Mouse (Mus musculus): ENCODE results near the gene Ifnl2.
A peak's percentile ranks its signal among the peaks of the same experiment; 100 is the strongest.

Ifnl2 gene

GRCm38 (mm10) chr7:28490410-28490809 is 19.8 kb downstream of the Ifnl2 start:
- peak; percentile 78 for DNase-seq

DNA sequence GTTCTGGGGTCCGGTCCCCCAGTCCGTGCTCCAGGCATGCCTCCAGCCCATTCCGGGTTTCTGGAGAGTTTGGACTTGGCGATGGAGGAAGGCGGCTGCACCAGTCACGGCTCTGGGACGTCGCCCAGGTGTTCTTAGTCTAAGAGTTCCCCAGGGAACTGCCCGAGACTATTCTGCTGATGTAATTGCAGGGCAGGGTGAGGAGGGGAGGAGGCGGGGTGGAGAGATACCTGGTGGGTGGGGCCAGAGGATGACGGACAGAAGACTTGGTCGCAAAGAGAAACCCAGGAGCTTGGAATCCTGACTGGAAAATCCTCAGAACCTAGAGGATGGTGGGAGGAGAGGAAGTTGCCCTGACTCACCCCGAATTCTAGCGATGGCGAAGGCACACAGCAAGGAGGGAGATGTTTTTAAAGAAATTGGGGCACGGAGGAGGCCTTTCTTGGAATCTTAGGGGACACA is 22.2 kb downstream of the Ifnl2 start:
- DNase-seq: peak; percentile 32

DNA sequence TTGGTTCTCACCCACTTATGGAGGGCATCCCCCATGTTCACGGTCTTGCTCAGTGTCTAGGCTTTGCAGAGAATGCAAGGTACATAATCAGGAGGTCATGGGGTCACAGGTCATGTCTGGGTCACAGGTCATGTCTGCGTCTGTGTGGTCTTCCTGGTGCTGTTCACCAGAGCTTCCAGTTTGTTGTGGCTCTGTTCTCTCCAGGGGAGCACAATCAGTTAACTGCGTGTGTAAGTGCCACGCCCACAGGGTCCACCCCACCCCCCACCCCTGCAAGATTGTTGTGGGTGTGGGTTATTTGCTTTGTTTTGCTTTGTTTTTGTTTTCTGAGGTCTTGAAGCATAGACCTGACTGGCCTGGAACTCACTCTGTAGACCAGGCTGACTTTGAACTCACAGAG is 26.1 kb downstream of the Ifnl2 start:
- DNase-seq: no peak

DNA sequence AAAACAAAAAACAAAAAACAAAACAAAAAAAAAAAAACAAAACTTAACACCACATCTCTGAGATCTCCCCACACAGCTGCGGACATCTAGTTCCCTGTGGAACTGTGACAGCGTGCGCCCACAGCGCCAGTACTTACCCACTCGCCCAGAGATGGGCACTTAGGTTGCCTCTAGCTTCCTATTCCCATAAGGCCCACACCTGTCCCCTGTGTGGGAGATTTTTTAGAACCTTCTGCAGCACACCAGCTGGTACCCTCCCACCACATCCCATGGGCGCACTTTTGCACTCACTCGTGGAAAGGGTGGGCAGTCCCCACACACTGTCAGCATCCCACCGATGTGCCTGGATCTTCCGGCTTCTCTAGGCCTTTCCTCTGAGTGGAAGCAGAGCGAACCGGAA is 27.4 kb downstream of the Ifnl2 start:
- DNase-seq: no peak

GRCm38 (mm10) chr7:28478854-28479253 is 31.4 kb downstream of the Ifnl2 start:
- DNase-seq: no peak

DNA sequence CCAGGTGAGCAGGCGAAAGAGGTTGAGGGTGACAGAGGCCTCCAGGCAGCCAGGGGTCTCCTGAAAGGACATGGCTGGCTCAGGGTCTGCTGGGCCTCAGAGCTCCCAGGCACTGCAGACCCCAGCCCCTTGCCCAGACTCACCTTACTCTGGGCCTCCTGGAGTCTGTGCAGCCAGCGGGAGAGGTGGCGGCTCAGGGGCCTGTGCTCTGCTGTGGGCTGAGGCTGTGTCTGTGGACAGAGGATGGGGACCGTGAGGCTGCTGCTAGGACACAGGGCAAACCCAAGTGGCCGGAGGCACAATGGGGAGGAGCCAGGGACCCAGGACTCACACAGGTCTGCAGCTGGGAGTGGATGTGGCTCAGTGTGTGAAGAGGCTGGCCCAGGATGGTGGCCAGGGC is 32.9 kb downstream of the Ifnl2 start:
- no peak for DNase-seq

DNA sequence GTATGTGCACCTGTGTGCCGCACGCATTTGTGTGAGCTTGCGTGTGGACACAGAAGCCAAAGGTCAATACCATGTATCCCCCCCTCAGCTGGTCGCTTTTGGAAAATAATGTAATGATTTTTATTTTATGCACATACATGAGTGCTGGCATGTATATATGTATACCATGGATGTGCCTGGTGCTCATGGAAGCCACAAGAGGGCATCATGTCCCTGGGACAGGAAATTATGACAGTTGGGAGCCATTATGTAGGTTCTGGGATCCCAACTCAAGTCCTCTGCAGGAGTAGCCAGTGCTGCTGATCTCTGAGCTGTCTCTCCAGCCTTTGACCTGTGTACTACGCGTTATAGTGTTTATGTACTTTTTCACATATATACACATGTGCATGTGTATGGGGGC is 34.1 kb downstream of the Ifnl2 start:
- DNase-seq: no peak

GRCm38 (mm10) chr7:28467213-28467751 is 43.0 kb downstream of the Ifnl2 start:
- no peak for DNase-seq

GRCm38 (mm10) chr7:28466721-28467212 is 43.5 kb downstream of the Ifnl2 start:
- no peak for DNase-seq

- peak; percentile 94 for DNase-seq
Measured at GRCm38 (mm10) chr7:28464416-28465212, 45.6 kb downstream of the Ifnl2 start.

GRCm38 (mm10) chr7:28462769-28463168 is 47.5 kb downstream of the Ifnl2 start:
- DNase-seq: no peak

- DNase-seq: no peak
Measured at GRCm38 (mm10) chr7:28460361-28460760, 49.9 kb downstream of the Ifnl2 start.

Measured in cerebellum, adult 9-11 months (tissue).